Mouse (Mus musculus): Measurements from ENCODE around the gene Olfr666.
"Not testable (repeated sequence)": the region's sequence is repeated elsewhere in the genome, so short reads cannot be mapped to it uniquely, and the experiment has no call there.

Gene Olfr666

GRCm38 (mm10) chr7:104895852-104896251 is at the start of gene Olfr666:
Gene Olfr666 (minus strand): TSS chr7:104895952.
- TF ChIP-seq GATA4 (IDR thresholded peaks at IDR 0.05; ENCODE audit: insufficient replicate concordance, low read length): no peak

- TF ChIP-seq GATA4 (IDR thresholded peaks at IDR 0.05; ENCODE audit: insufficient replicate concordance, low read length): no peak
These were observed 38.2 kb upstream of the Olfr666 start, which contains the start of gene Olfr669 for GRCm38 (mm10) chr7:104933940-104934339. Gene Olfr669 (plus strand): TSS chr7:104934240.

GRCm38 (mm10) chr7:104927957-104928356 is 32.2 kb upstream of the Olfr666 start, which contains the start of gene Olfr668:
Gene Olfr668 (minus strand): TSS chr7:104928057.
- TF ChIP-seq GATA4 (IDR thresholded peaks at IDR 0.05; ENCODE audit: insufficient replicate concordance, low read length): no peak

- TF ChIP-seq GATA4 (IDR thresholded peaks at IDR 0.05; ENCODE audit: insufficient replicate concordance, low read length): no peak
These were observed 25.6 kb upstream of the Olfr666 start, which contains the start of gene Olfr667 for GRCm38 (mm10) chr7:104921382-104921781. Gene Olfr667 (minus strand): TSS chr7:104921482.

GRCm38 (mm10) chr7:104877731-104878130 is 18.0 kb downstream of the Olfr666 start, which contains the start of gene Olfr665:
Gene Olfr665 (plus strand): TSS chr7:104878031.
- TF ChIP-seq GATA4 (IDR thresholded peaks at IDR 0.05; ENCODE audit: insufficient replicate concordance, low read length): no peak

GRCm38 (mm10) chr7:104861381-104861780 is 34.4 kb downstream of the Olfr666 start:
- TF ChIP-seq GATA4 (IDR thresholded peaks at IDR 0.05; ENCODE audit: insufficient replicate concordance, low read length): no peak

GRCm38 (mm10) chr7:104857683-104858082 is 38.1 kb downstream of the Olfr666 start:
- no peak for TF ChIP-seq GATA4 (IDR thresholded peaks at IDR 0.05; ENCODE audit: insufficient replicate concordance, low read length)

- TF ChIP-seq GATA4 (IDR thresholded peaks at IDR 0.05; ENCODE audit: insufficient replicate concordance, low read length): not testable (repeated sequence)
These were observed 39.0 kb downstream of the Olfr666 start, which contains the start of gene Usp17la for GRCm38 (mm10) chr7:104856709-104857108. Gene Usp17la (plus strand): TSS chr7:104857009.

- no peak for TF ChIP-seq GATA4 (IDR thresholded peaks at IDR 0.05; ENCODE audit: insufficient replicate concordance, low read length)
These were observed 40.5 kb downstream of the Olfr666 start for GRCm38 (mm10) chr7:104855248-104855750.

- no peak for TF ChIP-seq GATA4 (IDR thresholded peaks at IDR 0.05; ENCODE audit: insufficient replicate concordance, low read length)
These were observed 51.9 kb downstream of the Olfr666 start for GRCm38 (mm10) chr7:104843731-104844287.

GRCm38 (mm10) chr7:104842503-104842902 is 53.2 kb downstream of the Olfr666 start, which contains the start of gene Usp17lb:
Gene Usp17lb (minus strand): TSS chr7:104842603.
- TF ChIP-seq GATA4 (IDR thresholded peaks at IDR 0.05; ENCODE audit: insufficient replicate concordance, low read length): no peak

Measured in liver, adult (tissue).